ENCODE assay signal across 9 mouse cellular contexts in the genomic region with DNA sequence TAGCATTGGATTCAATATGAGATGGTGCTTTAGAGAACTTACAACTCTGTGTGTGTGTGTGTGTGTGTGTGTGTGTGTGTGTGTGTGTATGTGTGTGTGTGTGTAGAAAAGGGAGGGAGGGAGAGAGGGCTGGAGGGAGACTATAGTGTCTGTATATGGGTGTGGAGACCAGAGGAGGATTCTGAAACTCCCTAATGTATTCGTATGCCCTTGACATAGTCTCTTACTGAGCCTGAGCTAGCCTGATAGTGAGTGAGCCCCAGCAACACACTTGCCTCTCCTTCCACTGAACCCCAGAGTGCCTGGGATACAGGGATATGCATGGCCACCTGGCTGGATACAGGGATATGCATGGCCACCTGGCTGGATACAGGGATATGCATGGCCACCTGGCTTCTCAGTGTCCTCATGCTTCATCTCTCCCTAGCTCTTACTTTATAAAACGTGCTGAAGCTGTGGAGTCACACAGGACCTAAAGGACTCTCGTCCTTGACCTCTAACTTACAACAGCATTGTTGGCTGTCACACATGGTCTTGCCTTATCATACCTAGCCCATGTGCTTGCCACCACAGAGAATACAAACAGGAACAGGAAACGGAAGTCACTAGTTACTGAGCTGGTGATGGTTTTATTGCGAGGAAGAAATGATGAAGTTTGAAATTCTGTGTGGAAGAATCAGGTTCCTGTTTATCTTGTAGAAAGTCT.
DNase-seq lines count a peak whose midpoint lies in the region; ATAC-seq and TF ChIP-seq lines count a peak whose summit lies in the region.
"Had no signal": no experiment of that assay in that cellular context is flagged by ENCODE, and none has a peak within 500 bp of the region (broad histone marks: within the 10 kb centered on the region; RNA-seq: fewer than 3 reads in every experiment).

No protein-coding gene starts in this region.

- H3K9me3 ChIP-seq in forebrain, embryonic 14.5 days (replicated peaks; ENCODE audit: control insufficient read depth, low read length), result no peaks in the 10 kb centered on the region
- H3K9me3 ChIP-seq in forebrain, embryonic 10.5 days, result no peaks in the 10 kb centered on the region
- H3K9me3 ChIP-seq in midbrain, embryonic 15.5 days, result no peaks in the 10 kb centered on the region
- no peaks in the 10 kb centered on the region for H3K9me3 ChIP-seq in midbrain, embryonic 10.5 days (replicated peaks)
- no peaks in the 10 kb centered on the region for H3K9me3 ChIP-seq in intestine, embryonic 16.5 days (ENCODE audit: control insufficient read depth, low read length)
- no peaks in the 10 kb centered on the region for H3K9me3 ChIP-seq in stomach, embryonic 14.5 days (ENCODE audit: control insufficient read depth, low read depth, low read length)

- intact Hi-C loops in left cerebral cortex, adult 2 months (cut with DNase I), result no loop called here

- no peak overlapping the region for H3K27ac ChIP-seq in forebrain, embryonic 14.5 days (ENCODE audit: low read depth, low read length)
- H3K27ac ChIP-seq in forebrain, embryonic 10.5 days, result no peak overlapping the region
- H3K27ac ChIP-seq in midbrain, embryonic 15.5 days, result no peak overlapping the region
- H3K27ac ChIP-seq in midbrain, embryonic 10.5 days (replicated peaks), result no peak overlapping the region
- H3K27ac ChIP-seq in intestine, embryonic 16.5 days (ENCODE audit: low read length), result no peak overlapping the region
- H3K27ac ChIP-seq in stomach, embryonic 14.5 days (ENCODE audit: low read length), result peak overlapping the region; percentile 33; the same call in 1 of the 2 replicates
- no peak overlapping the region for H3K27ac ChIP-seq in left cerebral cortex, adult 2 months

- TF ChIP-seq CTCF in left cerebral cortex, adult 2 months (IDR thresholded peaks at IDR 0.05), result no peak

- no peak overlapping the region for H3K4me2 ChIP-seq in forebrain, embryonic 14.5 days (ENCODE audit: low read length)
- H3K4me2 ChIP-seq in midbrain, embryonic 15.5 days, result no peak overlapping the region
- H3K4me2 ChIP-seq in intestine, embryonic 16.5 days (ENCODE audit: low read depth, low read length), result no peak overlapping the region
- H3K4me2 ChIP-seq in stomach, embryonic 14.5 days (replicated peaks; ENCODE audit: low read depth, low read length), result no peak overlapping the region

- no peak overlapping the region for H3K4me3 ChIP-seq in forebrain, embryonic 14.5 days (ENCODE audit: low read depth, low read length)
- no peak overlapping the region for H3K4me3 ChIP-seq in forebrain, embryonic 10.5 days
- H3K4me3 ChIP-seq in midbrain, embryonic 15.5 days, result no peak overlapping the region
- H3K4me3 ChIP-seq in midbrain, embryonic 10.5 days, result no peak overlapping the region
- no peak overlapping the region for H3K4me3 ChIP-seq in intestine, embryonic 16.5 days (ENCODE audit: low read length)
- H3K4me3 ChIP-seq in stomach, embryonic 14.5 days (ENCODE audit: low read depth, low read length), result no peak overlapping the region
- H3K4me3 ChIP-seq in left cerebral cortex, adult 2 months, result no peak overlapping the region

- 0 out of 2 replicates have a peak, but pooled peaks cover under 1% of the 10 kb centered on the region for H3K4me1 ChIP-seq in forebrain, embryonic 14.5 days (ENCODE audit: control insufficient read depth, insufficient read depth, low read length)
- H3K4me1 ChIP-seq in forebrain, embryonic 10.5 days, result peaks cover 37% of the 10 kb centered on the region
- H3K4me1 ChIP-seq in midbrain, embryonic 15.5 days, result peaks cover 15% of the 10 kb centered on the region
- peaks cover 16% of the 10 kb centered on the region for H3K4me1 ChIP-seq in midbrain, embryonic 10.5 days
- H3K4me1 ChIP-seq in intestine, embryonic 16.5 days (ENCODE audit: control insufficient read depth, insufficient read depth, low read length), result peaks cover 8% of the 10 kb centered on the region
- peaks cover 24% of the 10 kb centered on the region for H3K4me1 ChIP-seq in stomach, embryonic 14.5 days (ENCODE audit: control insufficient read depth, insufficient read depth, low read length)

- no peak for DNase-seq in forebrain, embryonic 14.5 days (ENCODE audit: low spot score)
- no peak for DNase-seq in forebrain, embryonic 10.5 days (ENCODE audit: extremely low spot score, low spot score)
- no peak for DNase-seq in midbrain, embryonic 10.5 days (ENCODE audit: low spot score)
- no peak for DNase-seq in left cerebral cortex, adult 2 months (ENCODE audit: extremely low spot score in 1 of 2, low spot score in 2 of 2)
- DNase-seq in heart, adult 9 months (ENCODE audit: low spot score in 2 of 2), result no peak
- DNase-seq: cerebellum, adult 9-11 months had no signal

- peak; percentile 26; the same call in 1 of the 2 replicates for ATAC-seq in forebrain, embryonic 14.5 days
- 0 out of 2 replicates have a peak, but pooled peaks have one; percentile 30 for ATAC-seq in midbrain, embryonic 15.5 days (replicated peaks)
- ATAC-seq in intestine, embryonic 16.5 days, result peak; percentile 32; the same call in 1 of the 2 replicates
- ATAC-seq in stomach, embryonic 14.5 days (ENCODE audit: insufficient number of reproducible peaks, insufficient read depth, low FRiP score, low read depth), result no peak

- no peak overlapping the region for H3K9ac ChIP-seq in forebrain, embryonic 14.5 days (ENCODE audit: low read length)
- H3K9ac ChIP-seq in midbrain, embryonic 15.5 days, result no peak overlapping the region
- H3K9ac ChIP-seq in intestine, embryonic 16.5 days (ENCODE audit: low read depth, low read length), result no peak overlapping the region
- no peak overlapping the region for H3K9ac ChIP-seq in stomach, embryonic 14.5 days (replicated peaks; ENCODE audit: low read depth, low read length)

- no peaks in the 10 kb centered on the region for H3K27me3 ChIP-seq in forebrain, embryonic 14.5 days (replicated peaks; ENCODE audit: control insufficient read depth, insufficient read depth, low read length)
- no peaks in the 10 kb centered on the region for H3K27me3 ChIP-seq in forebrain, embryonic 10.5 days (ENCODE audit: poor library complexity, severe bottlenecking)
- H3K27me3 ChIP-seq in midbrain, embryonic 15.5 days (replicated peaks), result no peaks in the 10 kb centered on the region
- no peaks in the 10 kb centered on the region for H3K27me3 ChIP-seq in midbrain, embryonic 10.5 days (ENCODE audit: low read depth, poor library complexity, severe bottlenecking)
- no peaks in the 10 kb centered on the region for H3K27me3 ChIP-seq in intestine, embryonic 16.5 days (replicated peaks; ENCODE audit: control insufficient read depth, insufficient read depth, low read length)
- no peaks in the 10 kb centered on the region for H3K27me3 ChIP-seq in stomach, embryonic 14.5 days (ENCODE audit: control insufficient read depth, insufficient read depth, low read length)

- H3K36me3 ChIP-seq in forebrain, embryonic 14.5 days (ENCODE audit: control insufficient read depth, insufficient read depth, low read length), result no peaks in the 10 kb centered on the region
- H3K36me3 ChIP-seq in forebrain, embryonic 10.5 days (replicated peaks), result no peaks in the 10 kb centered on the region
- H3K36me3 ChIP-seq in midbrain, embryonic 15.5 days (replicated peaks), result no peaks in the 10 kb centered on the region
- 0 out of 2 replicates have a peak, but pooled peaks cover 3% of the 10 kb centered on the region for H3K36me3 ChIP-seq in midbrain, embryonic 10.5 days
- no peaks in the 10 kb centered on the region for H3K36me3 ChIP-seq in intestine, embryonic 16.5 days (ENCODE audit: control insufficient read depth, insufficient read depth, low read length)
- H3K36me3 ChIP-seq in stomach, embryonic 14.5 days (ENCODE audit: control insufficient read depth, insufficient read depth, low read length), result no peaks in the 10 kb centered on the region

- WGBS in forebrain, embryonic 14.5 days, result 85% methylated on average over 5 of the region's 5 CpGs
- WGBS in forebrain, embryonic 10.5 days, result 89% methylated on average over 5 of the region's 5 CpGs
- WGBS in midbrain, embryonic 15.5 days, result 82% methylated on average over 5 of the region's 5 CpGs
- 88% methylated on average over 5 of the region's 5 CpGs for WGBS in midbrain, embryonic 10.5 days
- WGBS in intestine, embryonic 16.5 days, result 64% methylated on average over 5 of the region's 5 CpGs
- WGBS in stomach, embryonic 14.5 days, result 66% methylated on average over 5 of the region's 5 CpGs
